Mouse (Mus musculus) lung, adult 2 months (tissue): ENCODE measurements around the gene H2-DMb2.

ENCODE experiments used
- CTCF ChIP-seq: fragments of 200-500 bp; IDR thresholded peaks from 2 replicates; pipeline ENCODE4 v1.5.1; 2011; ENCODE audit warnings: mild to moderate bottlenecking, low read length, control low read depth; ENCODE audit not compliant: insufficient read depth
- POLR2A ChIP-seq: fragments of 200-500 bp; IDR thresholded peaks from 2 replicates; pipeline ENCODE4 v1.6.1; 2011; ENCODE audit warnings: low read depth, mild to moderate bottlenecking, control low read depth, low read length, borderline replicate concordance; ENCODE audit errors: extremely low read depth

DNA sequence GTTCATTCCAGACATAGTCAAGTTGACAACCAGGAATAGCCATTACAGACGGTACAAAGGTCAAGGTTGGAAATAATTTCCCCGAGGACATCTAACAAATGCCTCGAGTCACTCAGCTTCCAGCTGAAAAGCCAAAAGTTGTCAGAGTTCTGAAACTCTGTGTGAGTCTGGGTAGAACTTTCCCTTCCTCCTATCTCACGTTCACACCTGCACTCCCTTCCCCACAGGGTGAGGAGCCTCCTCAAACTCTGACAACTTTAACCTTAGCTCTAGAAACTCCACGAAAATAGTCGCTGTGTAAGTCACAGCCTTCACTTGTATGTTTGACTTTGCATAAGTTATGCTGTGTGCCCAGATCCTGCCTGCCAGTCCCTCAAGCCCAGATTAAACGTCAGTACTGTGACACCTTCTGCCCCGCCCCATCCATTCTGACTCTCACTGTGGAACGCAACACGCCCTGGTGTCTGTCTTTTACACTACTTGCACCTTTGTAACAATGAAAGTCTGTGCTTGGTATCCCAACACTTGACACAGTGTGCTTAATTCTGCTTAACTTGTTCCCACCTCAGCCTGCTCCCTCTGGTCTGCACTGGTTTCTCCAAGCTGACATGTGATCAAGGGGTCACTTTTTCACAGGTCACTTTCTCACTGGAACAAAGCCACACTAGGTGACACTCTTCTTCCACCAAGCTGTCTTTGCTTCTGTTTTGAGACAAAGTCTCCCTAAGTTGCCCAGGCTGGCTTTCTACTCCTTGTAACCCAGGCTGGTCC lies 44.2 kb upstream of the H2-DMb2 start:
- no peak for TF ChIP-seq CTCF
- TF ChIP-seq POLR2A = no peak
